Mouse (Mus musculus): ENCODE results near the gene Stra6l.

Stra6l gene

DNA sequence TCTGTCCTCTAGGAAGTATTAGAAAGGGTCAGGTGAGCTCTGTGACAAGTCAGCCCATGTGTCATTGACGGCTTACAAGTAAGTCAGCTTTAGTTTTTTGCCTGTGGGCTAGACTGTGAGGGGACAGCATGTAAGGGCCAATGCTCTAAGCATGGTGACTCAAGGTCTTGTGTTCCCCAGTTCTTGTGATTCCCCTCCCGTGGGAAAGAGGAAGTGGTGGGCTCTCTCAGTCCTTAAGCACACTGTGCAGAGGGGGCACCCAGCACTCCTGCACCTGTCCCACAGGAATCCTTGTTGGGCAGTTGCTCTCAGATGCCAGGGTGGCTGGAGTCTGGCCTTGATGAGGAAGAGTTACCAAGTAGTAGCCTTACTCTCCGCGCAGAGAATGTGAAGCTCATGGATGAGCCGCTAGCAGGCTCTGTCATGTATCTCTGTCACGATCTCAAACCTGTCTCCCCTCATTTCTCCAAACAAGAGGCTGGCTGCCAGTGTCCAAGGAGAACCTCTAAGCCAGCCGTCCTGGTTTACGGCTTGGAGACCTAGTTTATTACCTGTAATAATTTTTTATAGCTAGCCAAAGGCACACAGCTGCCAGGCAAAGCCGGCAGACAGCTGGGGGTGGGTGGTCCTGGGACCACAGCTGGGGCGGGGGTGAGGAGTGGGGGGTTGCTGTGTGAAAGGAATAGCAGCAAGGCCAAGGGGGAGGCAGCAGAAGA lies at the start of gene Stra6l:
Gene Stra6l, plus strand, starts transcription at position 556 of the 716 bp plus-strand sequence.
- DNase-seq (ENCODE audit: extremely low read depth, low read depth, low spot score) = no peak

DNA sequence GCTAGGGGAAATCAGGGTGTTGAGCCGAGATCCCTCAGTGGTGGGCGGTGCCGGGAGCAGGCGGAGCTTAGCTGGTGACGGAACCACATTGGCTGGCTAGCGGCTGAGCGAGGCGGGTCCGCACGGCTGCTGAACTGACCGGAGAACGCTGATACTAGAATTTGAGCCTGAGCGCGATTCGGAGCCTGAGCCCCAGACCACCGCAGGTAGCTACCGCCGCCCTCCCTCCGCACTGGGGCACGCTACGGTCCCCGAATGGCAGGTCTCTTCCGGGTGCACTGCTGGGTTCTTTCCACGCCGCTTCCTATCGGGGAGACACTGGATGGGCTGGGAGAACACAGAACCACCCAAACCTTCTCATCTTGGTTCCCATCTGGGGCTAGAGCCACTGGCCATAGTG lies 49.5 kb upstream of the Stra6l start, which contains the start of gene Aldh1b1:
Gene Aldh1b1, plus strand, starts transcription at position 59 of the 400 bp plus-strand sequence.
- no peak for DNase-seq (ENCODE audit: extremely low read depth, low read depth, low spot score)

DNA sequence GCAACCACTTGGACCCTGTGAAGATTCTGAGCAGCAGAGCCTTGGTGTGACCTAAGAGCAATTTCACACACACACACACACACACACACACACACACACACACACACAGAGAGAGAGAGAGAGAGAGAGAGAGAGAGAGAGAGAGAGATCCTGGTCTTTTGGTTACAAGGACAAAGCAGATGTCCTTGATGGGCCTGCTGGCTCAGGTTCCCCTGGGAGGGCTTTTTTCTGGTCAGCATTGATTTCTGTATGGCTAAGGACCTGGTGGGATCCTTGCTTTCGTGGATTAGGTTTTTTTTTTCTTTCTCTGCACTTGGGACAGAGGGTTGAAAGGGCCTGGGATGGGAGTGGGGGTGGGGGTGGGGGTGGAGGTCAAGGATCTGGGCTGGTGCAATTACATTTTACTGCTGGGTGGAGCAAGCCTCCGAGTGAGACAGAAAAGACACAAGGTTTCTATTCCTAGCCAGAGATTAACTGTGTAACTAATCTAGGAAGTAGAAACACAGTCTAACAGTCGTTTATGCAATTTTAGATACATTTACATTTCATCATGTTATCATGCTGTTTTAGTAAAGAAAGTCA lies 48.4 kb upstream of the Stra6l start:
- no peak for DNase-seq (ENCODE audit: extremely low read depth, low read depth, low spot score)

DNA sequence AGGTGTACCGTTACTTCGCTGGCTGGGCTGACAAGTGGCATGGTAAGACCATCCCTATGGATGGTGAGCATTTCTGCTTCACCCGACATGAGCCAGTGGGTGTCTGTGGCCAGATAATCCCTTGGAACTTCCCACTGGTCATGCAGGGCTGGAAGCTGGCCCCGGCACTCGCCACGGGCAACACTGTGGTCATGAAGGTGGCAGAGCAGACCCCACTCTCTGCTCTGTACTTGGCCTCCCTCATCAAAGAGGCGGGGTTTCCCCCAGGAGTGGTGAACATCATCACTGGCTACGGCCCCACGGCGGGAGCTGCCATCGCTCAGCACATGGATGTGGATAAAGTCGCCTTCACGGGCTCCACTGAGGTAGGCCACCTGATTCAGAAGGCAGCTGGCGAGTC lies 45.6 kb upstream of the Stra6l start:
- DNase-seq (ENCODE audit: extremely low read depth, low read depth, low spot score) = no peak

DNA sequence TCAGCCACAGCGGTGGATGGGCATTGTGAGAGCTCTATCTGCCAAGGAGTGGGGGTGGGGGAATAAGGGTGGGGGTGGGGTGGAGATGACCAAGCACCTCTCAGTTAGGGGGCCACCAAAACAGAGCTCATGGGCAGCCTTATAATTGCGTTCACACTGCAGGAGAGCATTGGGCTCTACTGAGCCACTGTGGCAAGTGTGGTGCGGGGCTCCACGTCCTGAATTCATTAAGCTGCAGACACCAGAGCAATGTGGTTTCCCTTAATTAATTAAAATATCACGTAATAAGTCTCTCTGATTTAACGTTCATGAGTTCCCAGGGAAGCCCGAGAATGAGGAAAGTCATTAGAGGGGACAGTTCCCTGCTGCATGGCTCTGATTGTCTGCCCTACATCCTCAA lies 40.4 kb upstream of the Stra6l start:
- DNase-seq (ENCODE audit: extremely low read depth, low read depth, low spot score) = no peak

DNA sequence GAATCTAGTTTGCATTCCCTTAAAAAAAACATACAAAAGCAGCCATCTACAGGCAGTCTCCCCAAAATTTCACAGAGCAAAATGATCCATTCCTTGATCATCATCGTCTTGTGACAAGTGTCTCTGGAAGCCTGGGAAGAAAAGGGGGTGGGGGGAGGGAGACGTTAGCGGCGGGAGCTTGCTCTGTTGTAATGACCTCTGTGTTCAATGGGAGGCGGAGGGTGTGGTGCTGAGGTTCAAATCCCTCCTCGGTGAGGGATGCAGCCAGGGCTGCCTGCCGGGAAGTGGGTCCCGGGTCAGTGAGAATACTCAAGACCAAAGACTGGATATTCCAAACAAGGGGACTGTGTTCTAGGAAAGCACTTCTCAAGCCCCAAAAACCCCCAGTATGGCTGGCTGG lies 37.2 kb upstream of the Stra6l start:
- DNase-seq (ENCODE audit: extremely low read depth, low read depth, low spot score) = no peak

DNA sequence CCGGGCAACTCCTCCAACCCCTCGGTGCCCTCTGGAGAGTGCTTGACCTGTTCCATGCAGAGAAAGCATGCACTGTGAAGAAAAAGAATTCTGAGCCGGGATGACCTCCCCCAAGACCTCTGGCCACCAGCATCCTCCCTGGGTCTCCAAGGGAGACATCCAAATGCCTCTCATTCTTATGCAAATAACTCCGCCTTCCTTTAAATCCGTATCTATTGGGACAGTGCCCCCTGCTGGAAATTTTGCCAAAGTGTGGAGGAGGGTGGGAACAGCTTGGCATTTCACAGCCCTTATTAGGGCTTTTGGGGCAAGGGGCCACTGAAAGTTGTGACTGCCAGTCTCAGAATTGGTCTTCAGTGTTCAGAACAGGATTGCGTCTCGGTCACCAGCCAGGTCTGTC lies 32.9 kb upstream of the Stra6l start:
- no peak for DNase-seq (ENCODE audit: extremely low read depth, low read depth, low spot score)

DNA sequence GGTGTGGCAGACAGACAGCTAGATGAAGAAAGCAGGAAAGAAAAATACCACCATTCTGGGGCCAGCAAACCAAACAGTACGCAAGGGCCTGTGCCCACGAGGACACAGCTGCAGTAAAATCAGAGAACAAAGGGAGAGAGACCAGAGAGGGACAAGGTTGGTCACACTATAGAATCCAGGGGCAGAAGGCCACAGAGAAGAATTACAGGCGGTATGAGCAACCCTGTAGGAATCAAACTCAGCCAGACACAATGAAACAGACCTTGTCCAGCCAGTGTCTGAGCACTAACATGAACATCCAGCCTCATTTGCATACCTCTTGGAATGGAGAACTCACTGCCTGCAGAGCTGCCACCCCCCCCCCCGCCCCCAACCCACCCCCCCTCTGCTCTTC lies 29.7 kb upstream of the Stra6l start:
- DNase-seq (ENCODE audit: extremely low read depth, low read depth, low spot score) = no peak

DNA sequence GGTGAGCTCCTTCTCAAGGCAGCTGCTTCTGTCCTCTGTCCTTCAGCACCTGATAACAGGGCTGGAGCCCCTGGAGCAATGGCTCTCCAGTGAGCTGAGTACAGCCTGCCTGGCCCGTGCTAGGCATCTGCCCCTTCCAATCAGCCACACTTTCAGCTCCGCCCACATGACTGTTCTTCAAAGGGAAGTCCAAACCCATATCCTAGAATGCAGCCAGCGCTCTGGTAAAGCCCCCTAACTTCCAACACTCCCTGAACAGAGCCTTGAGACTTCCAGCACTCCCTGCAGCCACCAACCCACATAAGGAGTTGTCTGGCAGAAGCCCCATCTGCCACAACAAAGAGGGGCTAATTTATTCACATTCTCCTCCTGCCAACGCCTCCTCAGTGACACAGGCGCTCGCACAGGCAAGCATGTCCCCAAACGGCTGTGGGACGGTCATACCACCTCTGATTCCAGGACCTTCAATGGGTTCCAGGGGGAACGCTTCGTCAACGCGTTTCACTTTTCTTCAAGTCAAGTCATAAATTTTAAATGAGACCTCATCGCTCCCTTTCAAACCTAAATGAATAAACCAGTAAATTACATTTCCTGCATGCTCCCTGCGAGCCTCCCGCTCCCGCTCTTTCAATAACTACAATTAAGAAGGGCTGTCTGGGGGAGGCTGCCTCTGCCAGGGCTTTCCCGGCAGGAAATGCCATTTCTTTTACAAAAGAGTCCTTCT lies 29.1 kb upstream of the Stra6l start:
- no peak for DNase-seq (ENCODE audit: extremely low read depth, low read depth, low spot score)

DNA sequence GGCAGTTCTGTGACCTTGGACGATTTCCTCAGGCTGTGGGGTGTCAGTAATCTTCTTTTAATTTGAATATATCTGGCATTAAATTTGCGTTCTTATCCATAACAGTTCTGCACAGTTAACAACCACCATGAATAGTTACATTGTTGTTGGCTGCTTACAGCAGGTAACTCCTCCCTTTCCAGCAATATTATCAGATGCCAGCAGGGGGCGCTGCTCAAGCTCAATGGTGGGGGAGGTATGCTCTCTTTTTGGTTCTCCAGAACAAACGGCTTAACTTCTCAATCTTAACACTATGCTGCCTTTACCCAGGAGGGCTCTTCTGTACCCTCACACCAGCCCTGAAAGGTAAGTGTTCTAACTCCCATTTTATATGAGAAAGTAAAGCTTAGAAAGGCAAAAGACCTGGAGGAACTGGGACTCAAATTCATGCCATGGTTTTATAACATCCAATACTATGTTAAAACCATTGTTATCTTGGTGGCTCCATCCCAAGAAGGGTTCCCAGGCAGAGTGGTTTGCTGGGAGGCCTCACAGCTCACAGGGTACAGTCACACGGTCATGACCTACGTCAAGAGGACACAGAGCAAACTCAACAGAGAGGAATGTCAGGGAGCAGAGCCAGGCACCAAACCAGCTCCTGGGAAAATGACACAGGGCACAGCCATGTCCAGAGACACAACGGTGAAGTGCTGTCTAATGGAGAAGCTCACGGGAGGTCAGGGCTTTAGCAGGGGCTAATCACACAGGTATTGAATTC lies 28.2 kb upstream of the Stra6l start:
- DNase-seq (ENCODE audit: extremely low read depth, low read depth, low spot score) = no peak

DNA sequence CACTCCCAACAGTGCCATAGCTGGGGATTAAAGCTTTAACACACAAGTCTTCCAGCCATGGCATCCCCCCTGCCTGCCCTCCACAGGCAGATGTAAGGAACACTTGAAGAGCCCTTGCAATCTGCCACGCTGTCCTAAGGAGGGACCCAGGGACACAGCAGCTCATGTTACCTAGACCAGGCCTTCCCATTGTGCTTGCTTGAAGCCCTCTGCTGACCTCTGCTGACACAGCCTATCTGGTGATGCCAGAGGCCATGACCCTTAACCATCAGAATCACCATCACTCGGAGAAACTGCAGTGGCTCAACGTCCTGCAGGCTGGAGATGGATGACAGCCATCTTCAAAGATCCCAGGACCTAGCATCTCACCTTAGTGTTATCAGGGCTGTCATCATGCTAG lies 26.5 kb upstream of the Stra6l start:
- DNase-seq (ENCODE audit: extremely low read depth, low read depth, low spot score) = no peak

DNA sequence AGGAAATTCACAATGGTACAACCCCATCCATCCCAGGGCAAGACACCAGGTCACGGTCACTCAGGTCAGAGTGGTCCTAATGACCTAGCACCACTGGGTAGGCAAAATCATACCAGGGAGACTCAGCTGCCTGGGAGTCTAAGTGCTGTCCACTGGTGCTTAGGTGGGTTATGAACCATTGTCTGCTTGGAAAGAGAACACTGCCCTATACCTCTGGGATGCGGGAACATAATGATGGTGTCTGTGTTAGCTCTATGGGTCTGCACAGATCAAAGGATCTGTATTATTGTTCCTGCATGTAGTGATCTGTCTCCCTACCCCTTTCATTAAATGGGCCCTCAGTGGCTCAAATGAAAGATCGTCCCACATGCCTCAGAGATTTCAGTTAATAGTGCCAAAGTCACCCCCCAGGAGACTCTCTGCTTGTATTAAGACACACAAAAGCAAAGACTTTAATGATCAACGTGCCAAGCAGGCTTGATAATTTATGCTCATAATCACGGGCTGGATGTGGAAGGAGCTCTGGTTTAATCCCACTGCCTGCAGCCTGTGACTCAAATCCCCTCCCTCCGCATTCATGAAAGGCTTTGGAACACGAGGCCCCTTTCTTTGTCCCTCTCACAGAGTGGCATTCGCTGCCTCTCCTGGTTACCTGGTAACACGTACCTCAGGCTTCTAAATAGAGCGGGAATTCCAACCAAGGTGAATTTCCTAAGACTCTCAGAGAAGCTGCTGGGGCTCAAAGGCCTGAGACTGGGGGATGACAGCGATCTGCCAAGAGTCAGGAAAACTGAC lies 25.5 kb upstream of the Stra6l start:
- DNase-seq (ENCODE audit: extremely low read depth, low read depth, low spot score) = no peak

DNA sequence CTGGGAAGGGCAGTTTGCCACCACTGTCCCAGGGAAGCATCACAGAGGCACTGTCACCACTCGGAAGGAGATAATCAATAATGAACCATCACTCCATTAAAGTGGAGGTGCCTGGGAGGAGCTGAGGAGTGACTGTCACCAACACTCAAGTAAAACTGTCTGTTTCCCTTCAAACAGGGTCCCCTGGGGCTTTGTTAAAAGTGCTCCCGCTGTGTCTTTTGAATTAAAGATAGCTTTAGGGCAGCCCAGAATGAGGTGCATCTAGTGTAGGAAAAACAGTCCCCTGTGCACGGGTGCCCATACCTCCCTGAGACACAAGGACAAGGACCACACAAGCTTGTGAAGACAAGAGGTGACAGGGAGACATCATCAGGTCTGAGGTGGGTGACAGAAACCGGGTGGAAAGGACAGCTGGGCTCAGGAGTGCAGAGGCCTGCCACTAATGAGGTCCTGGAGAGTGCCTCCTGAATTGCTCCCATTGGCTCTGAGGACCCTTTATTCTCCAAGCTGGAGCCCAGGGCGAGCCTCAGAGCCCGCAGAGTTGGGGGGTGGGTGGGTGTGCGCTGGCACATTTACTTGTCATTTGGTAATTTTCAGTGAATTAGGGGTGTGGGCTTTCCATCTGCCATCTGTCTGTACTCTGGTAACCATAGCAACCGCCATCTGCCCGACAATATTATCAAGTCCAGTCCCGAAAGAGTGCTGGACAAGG lies 24.3 kb upstream of the Stra6l start:
- no peak for DNase-seq (ENCODE audit: extremely low read depth, low read depth, low spot score)

DNA sequence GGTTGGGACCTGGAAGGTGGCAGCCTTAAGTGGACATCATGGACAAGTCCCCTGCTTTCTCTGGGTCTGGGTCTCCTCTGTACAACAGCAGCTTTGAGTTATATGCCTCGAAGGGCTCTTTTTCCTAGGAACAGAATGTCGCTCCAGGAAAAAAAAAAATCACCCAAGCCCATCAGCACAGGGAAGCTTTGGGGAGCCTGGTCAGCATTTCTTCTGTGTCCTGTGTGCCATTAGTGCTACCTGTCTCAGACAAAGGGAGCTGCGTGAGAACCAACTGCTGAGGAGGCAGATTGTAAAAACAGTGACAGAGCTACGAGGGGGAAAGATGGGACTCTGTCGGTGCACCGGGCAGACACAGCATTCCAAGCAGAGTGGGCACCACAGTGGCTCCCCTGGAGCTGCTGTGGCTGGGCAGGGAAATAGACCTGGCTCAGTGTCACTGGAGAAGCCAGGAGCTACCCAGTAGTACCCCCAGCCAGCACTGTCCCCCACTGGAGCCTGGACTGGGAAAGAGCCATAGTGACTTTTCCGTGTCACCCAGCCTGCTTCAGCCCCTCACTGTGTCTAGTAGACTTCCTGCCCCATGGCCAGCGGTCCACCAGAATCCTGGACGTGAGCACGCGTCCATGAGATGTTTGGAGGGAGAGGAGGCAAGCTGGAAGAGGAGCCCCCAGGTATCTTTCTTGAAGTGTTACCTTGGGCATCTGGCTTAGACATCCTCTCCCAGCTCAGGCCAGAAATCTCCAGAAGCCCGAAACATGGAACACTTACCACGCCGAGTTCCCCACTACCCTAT lies 23.5 kb upstream of the Stra6l start:
- DNase-seq (ENCODE audit: extremely low read depth, low read depth, low spot score) = no peak

DNA sequence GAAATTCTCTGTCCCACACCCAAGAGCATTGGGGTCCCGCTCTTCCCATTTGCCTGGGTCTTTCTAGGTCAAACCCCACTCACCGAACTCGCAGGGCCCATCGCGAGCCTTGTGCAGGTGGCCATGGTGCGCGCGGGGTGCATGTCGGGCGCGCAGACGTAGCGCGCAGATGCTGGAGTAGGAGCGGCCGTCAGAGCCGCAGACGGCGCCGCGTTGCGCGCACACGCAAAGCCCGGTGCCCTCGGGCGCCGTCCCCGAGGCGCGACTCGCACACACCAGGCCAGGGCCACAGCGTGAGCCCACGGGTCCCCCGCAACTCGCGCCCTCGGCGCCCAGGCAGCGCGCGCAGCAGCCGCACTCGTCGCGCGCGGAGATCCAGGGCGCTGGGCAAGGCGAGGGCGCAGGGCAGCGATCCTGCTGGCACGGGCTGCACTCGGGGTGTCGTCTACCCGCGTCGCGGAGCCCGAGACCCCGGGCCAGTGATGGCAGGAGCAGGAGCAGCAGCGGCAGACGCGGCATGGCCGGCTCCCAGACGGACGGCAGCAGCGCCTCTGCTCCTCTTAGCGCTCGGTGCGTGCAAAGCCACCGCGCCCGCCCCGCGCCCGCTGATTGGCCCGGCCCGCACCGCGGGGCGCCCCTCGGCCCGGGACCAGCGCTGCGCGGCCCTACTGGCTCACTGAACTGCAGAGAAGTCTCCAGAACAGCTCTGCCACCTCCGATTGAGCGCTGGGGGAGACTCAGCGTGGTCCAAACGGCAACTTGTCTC lies 22.0 kb upstream of the Stra6l start, which contains the start of gene Igfbpl1:
Gene Igfbpl1, minus strand, starts transcription at position 649 of the 766 bp plus-strand sequence.
- no peak for DNase-seq (ENCODE audit: extremely low read depth, low read depth, low spot score)

DNA sequence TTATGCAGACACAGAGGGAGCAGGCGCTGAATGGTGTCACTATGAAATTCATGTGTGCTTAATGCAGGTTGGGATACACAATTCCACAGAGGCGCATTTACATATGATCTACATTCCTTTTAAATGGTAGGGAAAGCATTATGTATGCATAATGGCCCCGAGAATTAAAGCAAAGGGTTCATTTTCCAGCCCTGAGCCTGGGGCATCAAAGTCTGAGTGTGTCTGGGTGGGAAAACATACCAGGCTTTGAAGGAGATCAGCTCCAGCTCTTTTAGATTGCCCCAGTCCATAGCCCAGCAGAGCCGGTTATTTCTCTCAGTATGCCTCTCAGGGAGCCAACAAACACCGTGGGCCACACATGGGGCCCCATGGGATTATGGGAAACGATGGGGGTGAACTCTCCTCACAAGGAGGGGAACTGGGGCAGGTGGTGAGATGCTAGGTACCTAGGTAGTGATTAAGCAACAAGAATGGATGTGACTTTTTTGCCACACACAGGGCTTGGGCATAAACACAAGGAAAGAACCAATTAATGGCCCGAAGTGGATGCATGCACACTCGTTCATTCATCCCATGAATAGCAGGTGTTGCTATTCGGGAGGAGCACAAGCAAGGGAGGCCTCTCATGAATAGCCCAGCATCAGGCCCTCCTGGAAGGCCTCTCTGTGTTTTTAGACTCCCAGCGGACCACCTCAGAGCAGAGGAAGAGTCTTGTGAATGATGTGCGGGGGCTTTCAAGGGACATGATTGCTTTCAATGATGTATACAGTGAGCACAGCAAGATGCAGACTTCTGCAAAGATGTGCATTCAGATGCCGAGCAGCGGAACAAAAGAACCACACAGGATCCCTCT lies 18.3 kb upstream of the Stra6l start:
- no peak for DNase-seq (ENCODE audit: extremely low read depth, low read depth, low spot score)

DNA sequence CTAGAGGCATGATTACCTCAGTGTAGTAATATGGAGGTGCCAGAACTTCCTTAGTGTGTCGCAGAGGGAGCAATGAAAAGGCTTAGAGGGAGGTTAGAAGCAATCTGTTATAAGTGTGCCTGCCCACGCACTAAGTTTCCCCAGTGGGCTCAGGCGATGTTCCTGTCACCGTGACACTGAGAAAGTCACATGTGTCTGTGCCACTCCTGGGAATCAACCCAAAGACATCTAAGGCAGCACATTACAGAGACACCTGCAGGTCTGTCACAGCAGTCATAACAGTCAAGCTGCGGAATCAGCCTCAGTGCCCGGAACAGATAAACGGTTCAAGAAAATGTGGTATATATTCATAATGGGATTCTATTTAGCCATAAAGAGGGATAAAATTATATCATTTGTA lies 16.5 kb upstream of the Stra6l start:
- no peak for DNase-seq (ENCODE audit: extremely low read depth, low read depth, low spot score)

DNA sequence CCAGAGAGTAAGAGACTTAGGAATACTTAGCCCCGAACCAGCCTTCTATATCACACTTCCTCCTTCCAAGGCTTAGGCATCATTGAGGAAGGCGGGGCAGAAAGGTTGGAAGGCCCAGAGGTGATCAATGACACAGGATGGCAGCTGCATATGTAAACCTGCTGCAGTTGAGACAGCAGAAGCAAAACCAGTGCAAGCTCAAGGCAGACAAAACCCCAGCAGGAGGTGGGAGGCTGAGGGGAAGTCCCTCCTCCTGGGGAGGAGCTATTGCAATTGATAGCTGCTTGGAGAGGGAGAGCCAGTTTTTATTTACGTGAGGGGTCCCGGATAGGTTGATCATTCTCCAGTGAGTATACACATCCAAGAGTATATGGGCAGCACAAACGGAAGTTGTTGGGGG lies 15.0 kb upstream of the Stra6l start:
- DNase-seq (ENCODE audit: extremely low read depth, low read depth, low spot score) = no peak

Measured in fat pad, adult 2 months (tissue).